Mouse (Mus musculus) forebrain, embryonic 10.5 days (tissue): ENCODE results near the gene Prex1. TPM values are rescaled to one million over a fixed set of nuclear protein-coding genes. Genes with fewer than 3 reads are reported as not detected.

Experiments
- DNase-seq: peaks from one replicate; pipeline ENCODE4 v3.0.0-alpha.2; 2017; ENCODE audit warnings: low spot score; ENCODE audit errors: extremely low spot score
- H3K27ac ChIP-seq: fragments of 300-500 bp; sonication (generic); 2 replicates; pipeline ENCODE4 v1.5.1; 2016; ENCODE audit warnings: mild to moderate bottlenecking
- H3K27me3 ChIP-seq: fragments of 300-500 bp; sonication (generic); 2 replicates; pipeline ENCODE4 v1.6.1; 2016; ENCODE audit warnings: mild to moderate bottlenecking; ENCODE audit not compliant: poor library complexity, severe bottlenecking
- H3K36me3 ChIP-seq: fragments of 300-500 bp; sonication (generic); replicated peaks from 2 replicates; pipeline ENCODE4 v1.6.1; 2016; ENCODE audit warnings: mild to moderate bottlenecking, moderate library complexity
- H3K4me1 ChIP-seq: fragments of 300-500 bp; sonication (generic); 2 replicates; pipeline ENCODE4 v1.6.1; 2016
- H3K4me3 ChIP-seq: fragments of 300-500 bp; sonication (generic); 2 replicates; pipeline ENCODE4 v1.5.1; 2016; ENCODE audit warnings: mild to moderate bottlenecking, moderate library complexity
- H3K9me3 ChIP-seq: fragments of 300-500 bp; sonication (generic); 2 replicates; pipeline ENCODE4 v1.6.1; 2016; ENCODE audit warnings: mild to moderate bottlenecking, moderate library complexity
- WGBS: fragments of 180-500 bp; shearing (Covaris S2); methylation state at CpG from one replicate; pipeline ENCODE4 v1.1.7; 2016; 5-methylcytosine and 5-hydroxymethylcytosine counted together
- polyA plus RNA-seq: library from polyadenylated mRNA; unstranded; fragments of >200 nt; fragmentation: Nextera tagmentation; extraction: Ambion mirVana; gene quantifications from 2 replicates; pipeline ENCODE4 v1.2.1, GENCODE M21; 2016

Prex1 gene
- polyA plus RNA-seq, 1 experiment from 2014 or later, result 24.3 TPM

GRCm38 (mm10) chr2:166700116-166700515 lies 13.5 kb downstream of the Prex1 start:
- H3K36me3 ChIP-seq, result peaks cover 29% of the 10 kb centered on the region
- no peaks in the 10 kb centered on the region for H3K27me3 ChIP-seq
- H3K9me3 ChIP-seq, result peaks cover 6% of the 10 kb centered on the region; the same call in 1 of the 2 replicates
- no peak overlapping the region for H3K4me3 ChIP-seq
- WGBS, result 59% methylated on average over 8 of the region's 8 CpGs
- no peak for DNase-seq
- peaks cover 37% of the 10 kb centered on the region for H3K4me1 ChIP-seq
- H3K27ac ChIP-seq, result no peak overlapping the region

GRCm38 (mm10) chr2:166699552-166699951 lies 14.1 kb downstream of the Prex1 start:
- Histone ChIP-seq H3K9me3 (peaks cover 3% of the 10 kb centered on the region; the same call in 1 of the 2 replicates), H3K4me1 (peaks cover 35% of the 10 kb centered on the region), H3K36me3 (peaks cover 29% of the 10 kb centered on the region), H3K27ac (no peak overlapping the region), H3K27me3 (no peaks in the 10 kb centered on the region), H3K4me3 (no peak overlapping the region)
- no peak for DNase-seq
- WGBS, result 92% methylated on average over 5 of the region's 5 CpGs

GRCm38 (mm10) chr2:166694616-166695015 lies 19.0 kb downstream of the Prex1 start:
- Histone ChIP-seq H3K4me3 (no peak overlapping the region), H3K27me3 (no peaks in the 10 kb centered on the region), H3K9me3 (peaks cover 7% of the 10 kb centered on the region; the same call in 1 of the 2 replicates), H3K36me3 (peaks cover 15% of the 10 kb centered on the region), H3K27ac (no peak overlapping the region), H3K4me1 (peaks cover 29% of the 10 kb centered on the region)
- WGBS, result 94% methylated on average over 2 of the region's 2 CpGs
- no peak for DNase-seq

- no peak overlapping the region for H3K4me3 ChIP-seq
- no peak for DNase-seq
- H3K27me3 ChIP-seq, result no peaks in the 10 kb centered on the region
- H3K4me1 ChIP-seq, result peaks cover 32% of the 10 kb centered on the region
- H3K27ac ChIP-seq, result no peak overlapping the region
- H3K9me3 ChIP-seq, result peaks cover 7% of the 10 kb centered on the region; the same call in 1 of the 2 replicates
- WGBS, result 81% methylated on average over 4 of the region's 4 CpGs
- peaks cover 15% of the 10 kb centered on the region for H3K36me3 ChIP-seq
These were observed 20.2 kb downstream of the Prex1 start for GRCm38 (mm10) chr2:166693394-166693793.

- Histone ChIP-seq H3K36me3 (peaks cover 15% of the 10 kb centered on the region), H3K27ac (peak overlapping the region; percentile 76), H3K9me3 (peaks cover 7% of the 10 kb centered on the region; the same call in 1 of the 2 replicates), H3K27me3 (no peaks in the 10 kb centered on the region), H3K4me1 (peaks cover 43% of the 10 kb centered on the region), H3K4me3 (no peak overlapping the region)
- no peak for DNase-seq
- 64% methylated on average over 23 of the region's 23 CpGs for WGBS
These were observed 21.8 kb downstream of the Prex1 start for GRCm38 (mm10) chr2:166691602-166692509.

GRCm38 (mm10) chr2:166686917-166687316 lies 26.7 kb downstream of the Prex1 start:
- H3K27ac ChIP-seq, result peak overlapping the region; percentile 66
- no peaks in the 10 kb centered on the region for H3K27me3 ChIP-seq
- peaks cover 58% of the 10 kb centered on the region for H3K4me1 ChIP-seq
- WGBS, result 47% methylated on average over 6 of the region's 6 CpGs
- no peaks in the 10 kb centered on the region for H3K9me3 ChIP-seq
- H3K4me3 ChIP-seq, result no peak overlapping the region
- H3K36me3 ChIP-seq, result 0 out of 2 replicates have a peak, but pooled peaks cover 3% of the 10 kb centered on the region
- DNase-seq, result no peak

- Histone ChIP-seq H3K36me3 (no peaks in the 10 kb centered on the region), H3K27ac (0 out of 2 replicates have a peak overlapping the region, but pooled peaks have one; percentile 8), H3K9me3 (no peaks in the 10 kb centered on the region), H3K4me1 (peaks cover 53% of the 10 kb centered on the region), H3K4me3 (no peak overlapping the region), H3K27me3 (no peaks in the 10 kb centered on the region)
- 82% methylated on average over 8 of the region's 8 CpGs for WGBS
- no peak for DNase-seq
These were observed 27.8 kb downstream of the Prex1 start for GRCm38 (mm10) chr2:166685824-166686223.

- H3K4me1 ChIP-seq, result peaks cover 69% of the 10 kb centered on the region
- 10% methylated on average over 13 of the region's 13 CpGs for WGBS
- DNase-seq, result peak; percentile 54
These were observed 29.6 kb downstream of the Prex1 start for GRCm38 (mm10) chr2:166683885-166684544.

GRCm38 (mm10) chr2:166682866-166683265 lies 30.8 kb downstream of the Prex1 start:
- H3K9me3 ChIP-seq, result no peaks in the 10 kb centered on the region
- no peak for DNase-seq
- H3K36me3 ChIP-seq, result no peaks in the 10 kb centered on the region
- H3K4me1 ChIP-seq, result peaks cover 75% of the 10 kb centered on the region
- H3K27me3 ChIP-seq, result no peaks in the 10 kb centered on the region
- WGBS, result 29% methylated on average over 4 of the region's 4 CpGs
- H3K4me3 ChIP-seq, result no peak overlapping the region
- H3K27ac ChIP-seq, result peak overlapping the region; percentile 68

More at GRCm38 (mm10) chr2:166683885-166684544, 29.6 kb downstream of the Prex1 start:
- Histone ChIP-seq H3K4me3 (peak overlapping the region; percentile 29; the same call in 1 of the 2 replicates), H3K27me3 (no peaks in the 10 kb centered on the region), H3K27ac (peak overlapping the region; percentile 68), H3K36me3 (no peaks in the 10 kb centered on the region), H3K9me3 (no peaks in the 10 kb centered on the region)

GRCm38 (mm10) chr2:166678959-166679759 lies 34.5 kb downstream of the Prex1 start:
- 18% methylated on average over 13 of the region's 13 CpGs for WGBS
- peak; percentile 79 for DNase-seq

GRCm38 (mm10) chr2:166676933-166677332 lies 36.7 kb downstream of the Prex1 start:
- H3K27me3 ChIP-seq, result no peaks in the 10 kb centered on the region
- 0 out of 2 replicates have a peak, but pooled peaks cover 5% of the 10 kb centered on the region for H3K36me3 ChIP-seq
- no peak overlapping the region for H3K4me3 ChIP-seq
- no peaks in the 10 kb centered on the region for H3K9me3 ChIP-seq
- peak overlapping the region; percentile 81 for H3K27ac ChIP-seq
- no peak for DNase-seq
- WGBS, result 81% methylated on average over 11 of the region's 11 CpGs
- peaks cover 91% of the 10 kb centered on the region for H3K4me1 ChIP-seq

More at GRCm38 (mm10) chr2:166678959-166679759, 34.5 kb downstream of the Prex1 start:
- H3K4me1 ChIP-seq, result peaks cover 91% of the 10 kb centered on the region
- H3K27ac ChIP-seq, result peak overlapping the region; percentile 86
- no peaks in the 10 kb centered on the region for H3K27me3 ChIP-seq
- H3K36me3 ChIP-seq, result no peaks in the 10 kb centered on the region
- peak overlapping the region; percentile 36 for H3K4me3 ChIP-seq
- H3K9me3 ChIP-seq, result no peaks in the 10 kb centered on the region

- H3K9me3 ChIP-seq, result no peaks in the 10 kb centered on the region
- DNase-seq, result no peak
- no peak overlapping the region for H3K4me3 ChIP-seq
- peak overlapping the region; percentile 81 for H3K27ac ChIP-seq
- 91% methylated on average over 14 of the region's 14 CpGs for WGBS
- peaks cover 93% of the 10 kb centered on the region for H3K4me1 ChIP-seq
- no peaks in the 10 kb centered on the region for H3K27me3 ChIP-seq
- 0 out of 2 replicates have a peak, but pooled peaks cover 5% of the 10 kb centered on the region for H3K36me3 ChIP-seq
These were observed 37.1 kb downstream of the Prex1 start for GRCm38 (mm10) chr2:166676498-166676897.
